ENCODE assay signal across 10 mouse cellular contexts in genomic region chr1:120594603-120595002, GRCm38 (mm10). TPM values are rescaled to one million over a fixed set of nuclear protein-coding genes. Genes with fewer than 3 reads are reported as not detected.
DNase-seq lines count a peak whose midpoint lies in the region; ATAC-seq lines count a peak whose summit lies in the region.
"Had no signal": no experiment of that assay in that cellular context is flagged by ENCODE, and none has a peak within 500 bp of the region (broad histone marks: within the 10 kb centered on the region; RNA-seq: fewer than 3 reads in every experiment).

No protein-coding gene starts in this region.

- no peak overlapping the region for H3K27ac ChIP-seq in midbrain, embryonic 15.5 days

- peak; percentile 36 to 41 for DNase-seq in adrenal gland, postnatal 36 days
- no peak for DNase-seq in adrenal gland, adult 8-10 months
- peak; percentile 19 to 41 for DNase-seq in left cerebral cortex, postnatal 14 days (ENCODE audit: low spot score in 2 of 2)
- no peak for DNase-seq in left cerebral cortex, adult 18-20 months (ENCODE audit: low spot score in 2 of 2)
- peak; percentile 82 for DNase-seq in embryo, embryonic 11 days
- DNase-seq in frontal cortex, postnatal 36 days (ENCODE audit: low spot score in 2 of 2), result no peak

- ATAC-seq in midbrain, embryonic 15.5 days (replicated peaks), result peak; percentile 49; the same call in 1 of the 2 replicates
- no peak for ATAC-seq in frontal cortex, adult (ENCODE audit: low TSS enrichment)

- H3K4me1 ChIP-seq in midbrain, embryonic 15.5 days, result peaks cover 16% of the 10 kb centered on the region

- peaks cover 85% of the 10 kb centered on the region for H3K27me3 ChIP-seq in midbrain, embryonic 15.5 days (replicated peaks)

- no peak overlapping the region for H3K4me2 ChIP-seq in midbrain, embryonic 15.5 days

- H3K4me3 ChIP-seq in midbrain, embryonic 15.5 days, result no peak overlapping the region
- H3K4me3 ChIP-seq: myocyte had no signal

- 2% methylated on average over 8 of the region's 8 CpGs for WGBS in midbrain, embryonic 15.5 days

- H3K9ac ChIP-seq in midbrain, embryonic 15.5 days, result no peak overlapping the region

- no peaks in the 10 kb centered on the region for H3K9me3 ChIP-seq in midbrain, embryonic 15.5 days

- no peaks in the 10 kb centered on the region for H3K36me3 ChIP-seq in midbrain, embryonic 15.5 days (replicated peaks)

- intact Hi-C loops in left cerebral cortex, postnatal 14 days (cut with DNase I), result loop anchor here (2.0 to 5.0 kb wide), 2 partner anchors 458 to 586 kb away; no protein-coding TSS in a partner anchor

RNA-seq across cellular contexts. Expression of gene En1, which starts 7.6 kb away (rescaled TPM):
- total RNA-seq in adrenal gland, postnatal 36 days (2021), result under 1 TPM in 1 of 2 experiments, not detected in 1; 0.10 TPM
- not detected for total RNA-seq in adrenal gland, adult 8-10 months (2022)
- total RNA-seq in left cerebral cortex, postnatal 14 days (2021), result not detected
- total RNA-seq in left cerebral cortex, adult 18-20 months (2021), result not detected
- 9.3 and 12.5 TPM in 2 replicates for polyA plus RNA-seq in midbrain, embryonic 15.5 days (2015; fragmentation: Nextera tagmentation; extraction: Ambion mirVana)
- total RNA-seq: hematopoietic stem cell, adult 5-6 weeks had no signal

Comparison
In these comparisons a context has a peak if more than half of its experiments do, and no peak if none do; other contexts are left out.
1. DNase-seq: peak in adrenal gland, postnatal 36 days (2 of 2), left cerebral cortex, postnatal 14 days (2 of 2) and embryo, embryonic 11 days (single experiment); none in adrenal gland, adult 8-10 months (single experiment), left cerebral cortex, adult 18-20 months (0 of 2) and frontal cortex, postnatal 36 days (0 of 2).